Mouse (Mus musculus) hindbrain, embryonic 10.5 days (tissue): ENCODE results near the gene Slc9a8. TPM values are rescaled to one million over a fixed set of nuclear protein-coding genes. Genes with fewer than 3 reads are reported as not detected.

ENCODE experiments used
- DNase-seq: peaks from one replicate; pipeline ENCODE4 v3.0.0-alpha.2; 2017; ENCODE audit warnings: low spot score
- H3K27ac ChIP-seq: fragments of 300-500 bp; sonication (generic); 2 replicates; pipeline ENCODE4 v1.5.1; 2016; ENCODE audit warnings: mild to moderate bottlenecking, moderate library complexity
- H3K27me3 ChIP-seq: fragments of 300-500 bp; sonication (generic); 2 replicates; pipeline ENCODE4 v1.6.1; 2016; ENCODE audit warnings: mild to moderate bottlenecking; ENCODE audit not compliant: poor library complexity, insufficient read depth, severe bottlenecking
- H3K36me3 ChIP-seq: fragments of 300-500 bp; sonication (generic); 2 replicates; pipeline ENCODE4 v1.6.1; 2016; ENCODE audit warnings: mild to moderate bottlenecking, moderate library complexity
- H3K4me1 ChIP-seq: fragments of 300-500 bp; sonication (generic); replicated peaks from 2 replicates; pipeline ENCODE4 v1.6.1; 2016; ENCODE audit warnings: mild to moderate bottlenecking
- H3K4me3 ChIP-seq: fragments of 300-500 bp; sonication (generic); 2 replicates; pipeline ENCODE4 v1.5.1; 2016; ENCODE audit warnings: mild to moderate bottlenecking, moderate library complexity
- H3K9me3 ChIP-seq: fragments of 300-500 bp; sonication (generic); 2 replicates; pipeline ENCODE4 v1.6.1; 2016; ENCODE audit warnings: mild to moderate bottlenecking, moderate library complexity
- WGBS: fragments of 180-500 bp; shearing (Covaris S2); methylation state at CpG from one replicate; pipeline ENCODE4 v1.1.7; 2016; 5-methylcytosine and 5-hydroxymethylcytosine counted together
- polyA plus RNA-seq: library from polyadenylated mRNA; unstranded; fragments of >200 nt; fragmentation: Nextera tagmentation; extraction: Ambion mirVana; gene quantifications from 2 replicates; pipeline ENCODE4 v1.2.1, GENCODE M21; 2016

The Slc9a8 gene
- polyA plus RNA-seq, 1 experiment from 2014 or later: 26.7 TPM

- Histone ChIP-seq H3K4me1 (peaks cover 37% of the 10 kb centered on the region), H3K4me3 (peak overlapping the region; percentile 76), H3K9me3 (peaks cover 4% of the 10 kb centered on the region; the same call in 1 of the 2 replicates), H3K27ac (peak overlapping the region; percentile 99), H3K27me3 (no peaks in the 10 kb centered on the region), H3K36me3 (peaks cover 22% of the 10 kb centered on the region)
- no peak for DNase-seq
- WGBS: 30% methylated on average over 10 of the region's 10 CpGs
These were observed 686 bp upstream of the Slc9a8 start for GRCm38 (mm10) chr2:167420811-167421241.

- 4% methylated on average over 11 of the region's 11 CpGs for WGBS
These were observed 598 bp downstream of the Slc9a8 start for GRCm38 (mm10) chr2:167422150-167422470.

GRCm38 (mm10) chr2:167423031-167423611 lies 1.6 kb downstream of the Slc9a8 start:
- H3K27ac ChIP-seq: peak overlapping the region; percentile 99
- no peaks in the 10 kb centered on the region for H3K27me3 ChIP-seq
- H3K36me3 ChIP-seq: peaks cover 45% of the 10 kb centered on the region
- peak overlapping the region; percentile 76; the same call in 1 of the 2 replicates for H3K4me3 ChIP-seq
- H3K4me1 ChIP-seq: peaks cover 32% of the 10 kb centered on the region
- no peak for DNase-seq
- WGBS: 88% methylated on average over 5 of the region's 5 CpGs
- H3K9me3 ChIP-seq: peaks cover 4% of the 10 kb centered on the region; the same call in 1 of the 2 replicates

More at GRCm38 (mm10) chr2:167422150-167422470, 598 bp downstream of the Slc9a8 start:
- peaks cover 4% of the 10 kb centered on the region; the same call in 1 of the 2 replicates for H3K9me3 ChIP-seq
- peaks cover 32% of the 10 kb centered on the region for H3K4me1 ChIP-seq
- no peaks in the 10 kb centered on the region for H3K27me3 ChIP-seq
- H3K4me3 ChIP-seq: peak overlapping the region; percentile 76
- no peak for DNase-seq
- H3K36me3 ChIP-seq: peaks cover 35% of the 10 kb centered on the region
- H3K27ac ChIP-seq: peak overlapping the region; percentile 99

DNA sequence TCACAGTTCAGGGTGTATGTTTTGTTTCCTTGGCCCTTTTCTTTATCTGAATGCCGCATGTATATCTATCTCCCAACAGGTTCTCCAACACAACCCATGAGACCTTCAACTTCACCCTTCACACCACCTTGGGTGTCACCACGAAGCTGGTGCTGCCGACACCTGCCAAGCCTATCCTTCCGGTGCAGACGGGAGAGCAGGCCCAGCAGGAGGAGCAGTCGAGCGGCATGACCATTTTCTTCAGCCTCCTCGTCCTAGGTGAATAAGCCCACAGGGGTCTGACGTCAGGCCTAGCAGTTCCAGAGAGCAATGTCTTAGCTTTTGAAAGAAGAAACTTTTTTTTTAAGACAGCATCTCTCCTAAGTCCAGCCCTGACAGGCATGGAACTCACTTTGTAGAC lies 2.5 kb downstream of the Slc9a8 start:
- H3K4me3 ChIP-seq: no peak overlapping the region
- H3K36me3 ChIP-seq: peaks cover 55% of the 10 kb centered on the region
- H3K9me3 ChIP-seq: peaks cover 4% of the 10 kb centered on the region; the same call in 1 of the 2 replicates
- peaks cover 32% of the 10 kb centered on the region for H3K4me1 ChIP-seq
- H3K27me3 ChIP-seq: no peaks in the 10 kb centered on the region
- no peak for DNase-seq
- H3K27ac ChIP-seq: no peak overlapping the region
- 78% methylated on average over 9 of the region's 9 CpGs for WGBS

GRCm38 (mm10) chr2:167424516-167424915 lies 3.0 kb downstream of the Slc9a8 start:
- WGBS: 95% methylated on average over 3 of the region's 3 CpGs
- DNase-seq: no peak
- Histone ChIP-seq H3K27me3 (no peaks in the 10 kb centered on the region), H3K4me3 (no peak overlapping the region), H3K9me3 (no peaks in the 10 kb centered on the region), H3K27ac (no peak overlapping the region), H3K36me3 (peaks cover 59% of the 10 kb centered on the region), H3K4me1 (peaks cover 32% of the 10 kb centered on the region)

DNA sequence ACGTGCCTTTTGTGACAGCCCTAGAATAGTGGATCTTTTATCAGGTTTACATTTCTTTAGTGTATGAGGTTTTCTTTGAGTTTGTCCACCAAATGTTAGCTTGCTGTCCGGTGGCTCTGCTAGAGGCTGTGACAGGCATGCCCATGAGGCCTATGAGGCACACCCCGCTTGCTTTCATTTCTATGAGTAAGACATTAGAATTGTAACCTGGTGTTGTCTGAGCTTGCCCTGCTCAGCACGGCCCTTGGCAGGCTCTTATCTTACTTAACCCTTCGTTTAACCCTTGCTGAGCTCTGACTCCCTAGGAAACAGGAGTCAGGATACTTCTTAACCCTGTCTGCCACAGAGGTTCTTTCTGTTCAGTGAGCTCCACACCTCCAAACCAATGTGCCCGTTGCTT lies 3.9 kb downstream of the Slc9a8 start:
- WGBS: 86% methylated on average over 6 of the region's 6 CpGs

DNA sequence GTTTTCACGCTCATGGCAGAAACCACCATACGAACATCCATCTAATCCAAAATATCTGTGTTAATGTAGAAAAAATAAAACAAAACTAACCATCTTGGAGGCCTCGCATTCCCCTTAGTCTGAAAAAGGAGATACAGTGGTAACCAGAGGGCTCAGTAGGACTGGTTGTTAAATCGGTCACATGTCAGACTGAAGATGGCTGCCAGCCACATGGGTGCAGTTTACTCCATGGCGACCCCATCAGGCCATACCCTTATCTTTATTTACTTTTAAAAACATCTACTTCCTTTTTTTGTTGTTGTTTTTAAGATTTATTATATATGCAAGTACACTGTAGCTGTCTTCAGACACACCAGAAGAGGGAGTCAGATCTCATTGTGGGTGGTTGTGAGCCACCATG lies 8.1 kb downstream of the Slc9a8 start:
- no peak for DNase-seq
- no peak overlapping the region for H3K4me3 ChIP-seq
- peaks cover 83% of the 10 kb centered on the region for H3K36me3 ChIP-seq
- no peaks in the 10 kb centered on the region for H3K9me3 ChIP-seq
- H3K4me1 ChIP-seq: peaks cover 4% of the 10 kb centered on the region; the same call in 1 of the 2 replicates
- H3K27me3 ChIP-seq: no peaks in the 10 kb centered on the region
- 91% methylated on average over 5 of the region's 5 CpGs for WGBS
- H3K27ac ChIP-seq: no peak overlapping the region

More for the DNA sequence above, 3.9 kb downstream of the Slc9a8 start:
- DNase-seq: no peak
- Histone ChIP-seq H3K36me3 (peaks cover 64% of the 10 kb centered on the region), H3K27ac (no peak overlapping the region), H3K9me3 (no peaks in the 10 kb centered on the region), H3K27me3 (no peaks in the 10 kb centered on the region), H3K4me3 (no peak overlapping the region), H3K4me1 (peaks cover 30% of the 10 kb centered on the region)

- H3K27ac ChIP-seq: peak overlapping the region; percentile 35; the same call in 1 of the 2 replicates
- H3K4me3 ChIP-seq: no peak overlapping the region
- DNase-seq: no peak
- no peaks in the 10 kb centered on the region for H3K27me3 ChIP-seq
- H3K4me1 ChIP-seq: peaks cover 4% of the 10 kb centered on the region; the same call in 1 of the 2 replicates
- peaks cover 83% of the 10 kb centered on the region for H3K36me3 ChIP-seq
- WGBS: 70% methylated on average over 9 of the region's 9 CpGs
- H3K9me3 ChIP-seq: no peaks in the 10 kb centered on the region
These were observed 9.4 kb downstream of the Slc9a8 start for GRCm38 (mm10) chr2:167430737-167431417.

GRCm38 (mm10) chr2:167431418-167431776 lies 9.9 kb downstream of the Slc9a8 start:
- no peak for DNase-seq
- peak overlapping the region; percentile 35; the same call in 1 of the 2 replicates for H3K27ac ChIP-seq
- peaks cover 81% of the 10 kb centered on the region for H3K36me3 ChIP-seq

DNA sequence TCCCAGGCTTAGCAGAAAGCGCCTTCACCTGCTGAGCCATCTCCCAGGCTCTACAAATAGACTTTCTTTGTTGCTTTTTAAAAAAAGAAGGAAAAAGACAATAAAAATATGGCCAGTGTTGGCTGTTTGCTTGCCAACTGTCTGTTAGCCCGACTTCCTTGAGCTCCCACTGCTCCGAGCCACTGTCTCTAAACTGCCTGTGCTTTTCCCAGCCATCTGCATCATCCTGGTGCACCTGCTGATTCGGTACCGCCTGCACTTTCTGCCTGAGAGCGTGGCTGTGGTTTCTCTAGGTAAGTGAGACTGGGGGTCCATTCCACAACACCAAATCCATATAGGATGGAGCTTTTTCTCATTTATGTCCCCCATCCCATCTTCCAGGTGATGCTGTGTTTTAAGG lies 13.1 kb downstream of the Slc9a8 start:
- H3K9me3 ChIP-seq: no peaks in the 10 kb centered on the region
- no peak for DNase-seq
- H3K4me3 ChIP-seq: no peak overlapping the region
- no peaks in the 10 kb centered on the region for H3K27me3 ChIP-seq
- WGBS: 96% methylated on average over 6 of the region's 6 CpGs
- peaks cover 4% of the 10 kb centered on the region; the same call in 1 of the 2 replicates for H3K4me1 ChIP-seq
- H3K36me3 ChIP-seq: peaks cover 77% of the 10 kb centered on the region
- no peak overlapping the region for H3K27ac ChIP-seq

More at GRCm38 (mm10) chr2:167431418-167431776, 9.9 kb downstream of the Slc9a8 start:
- Histone ChIP-seq H3K4me3 (no peak overlapping the region), H3K4me1 (peaks cover 4% of the 10 kb centered on the region; the same call in 1 of the 2 replicates), H3K9me3 (no peaks in the 10 kb centered on the region), H3K27me3 (no peaks in the 10 kb centered on the region)
- WGBS: 73% methylated on average over 7 of the region's 7 CpGs

DNA sequence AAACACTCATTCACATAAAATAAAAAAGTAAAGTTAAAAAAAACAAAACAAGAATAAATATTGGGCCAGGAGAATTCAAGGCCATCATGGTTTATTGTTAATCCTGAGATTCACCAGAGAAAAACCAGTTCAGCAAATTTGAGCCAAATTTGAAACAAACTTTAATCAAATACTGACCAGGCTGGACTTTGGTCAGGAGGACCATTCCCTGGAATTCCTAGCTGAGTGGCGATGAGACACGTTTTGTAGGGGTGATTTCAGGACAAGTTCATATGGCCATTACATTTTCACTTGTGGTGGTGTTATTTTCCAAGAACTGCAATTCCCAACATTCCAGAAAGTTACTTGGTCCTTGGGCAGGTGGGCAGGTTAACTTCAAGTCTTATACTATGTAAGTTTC lies 14.1 kb downstream of the Slc9a8 start:
- peaks cover 81% of the 10 kb centered on the region for H3K36me3 ChIP-seq
- DNase-seq: no peak
- WGBS: 97% methylated on average over 2 of the region's 2 CpGs
- H3K27me3 ChIP-seq: no peaks in the 10 kb centered on the region
- no peaks in the 10 kb centered on the region for H3K9me3 ChIP-seq
- peaks cover 2% of the 10 kb centered on the region; the same call in 1 of the 2 replicates for H3K4me1 ChIP-seq
- no peak overlapping the region for H3K27ac ChIP-seq
- H3K4me3 ChIP-seq: no peak overlapping the region

GRCm38 (mm10) chr2:167436371-167436770 lies 14.9 kb downstream of the Slc9a8 start:
- Histone ChIP-seq H3K4me3 (no peak overlapping the region), H3K27me3 (no peaks in the 10 kb centered on the region), H3K9me3 (no peaks in the 10 kb centered on the region), H3K27ac (no peak overlapping the region), H3K4me1 (no peaks in the 10 kb centered on the region), H3K36me3 (peaks cover 81% of the 10 kb centered on the region)
- 90% methylated on average over 5 of the region's 5 CpGs for WGBS
- DNase-seq: no peak

DNA sequence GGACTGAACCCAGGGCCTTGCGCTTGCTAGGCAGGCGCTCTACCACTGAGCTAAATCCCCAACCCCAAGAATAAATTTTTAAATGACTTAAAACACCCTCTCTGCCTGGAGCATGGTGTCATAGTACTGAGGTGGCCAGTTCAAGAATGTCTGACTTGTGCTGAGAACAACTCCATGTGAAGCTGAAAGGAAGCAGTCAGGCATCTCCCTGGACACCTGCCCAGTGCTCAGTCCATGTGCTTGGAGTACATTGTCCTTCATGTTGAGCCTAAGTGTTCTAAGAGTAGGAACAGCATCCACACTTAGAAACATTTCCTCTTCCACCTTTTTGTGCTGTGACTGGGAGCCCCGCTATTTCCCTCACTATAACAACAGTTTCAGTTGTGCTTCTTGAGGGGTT lies 17.9 kb downstream of the Slc9a8 start:
- H3K36me3 ChIP-seq: peaks cover 93% of the 10 kb centered on the region
- H3K9me3 ChIP-seq: no peaks in the 10 kb centered on the region
- 95% methylated on average over 3 of the region's 3 CpGs for WGBS
- H3K27me3 ChIP-seq: no peaks in the 10 kb centered on the region
- H3K4me1 ChIP-seq: no peaks in the 10 kb centered on the region
- H3K4me3 ChIP-seq: no peak overlapping the region
- no peak for DNase-seq
- H3K27ac ChIP-seq: no peak overlapping the region
